Mouse (Mus musculus) splenic B cell, adult 2 months (primary cell): Measurements from ENCODE around the gene Odam.

Experiments used
- DNase-seq: peaks from one replicate; pipeline ENCODE4 v3.0.0-alpha.2; 2011; ENCODE audit warnings: low read depth, low spot score
- H3K27me3 ChIP-seq: 2 replicates; pipeline ENCODE4 v1.6.1; 2012; ENCODE audit warnings: mild to moderate bottlenecking, low read length, moderate library complexity, mixed read lengths; ENCODE audit not compliant: control insufficient read depth, poor library complexity, insufficient read depth, severe bottlenecking
- H3K36me3 ChIP-seq: 2 replicates; pipeline ENCODE4 v1.6.1; 2012; ENCODE audit warnings: mild to moderate bottlenecking, low read length, moderate library complexity, mixed read lengths; ENCODE audit not compliant: control insufficient read depth, poor library complexity, insufficient read depth, severe bottlenecking

Gene Odam

GRCm38 (mm10) chr5:87884729-87885128 lies at the start of gene Odam:
Odam (plus strand) TSS chr5:87885029.
- Histone ChIP-seq H3K27me3 (no peaks in the 10 kb centered on the region), H3K36me3 (no peaks in the 10 kb centered on the region)
- DNase-seq, result no peak

- DNase-seq, result no peak
- Histone ChIP-seq H3K27me3 (no peaks in the 10 kb centered on the region), H3K36me3 (no peaks in the 10 kb centered on the region)
These were observed 29.6 kb upstream of the Odam start for GRCm38 (mm10) chr5:87855136-87855716.

GRCm38 (mm10) chr5:87870084-87870483 lies 14.7 kb upstream of the Odam start:
- no peak for DNase-seq
- no peaks in the 10 kb centered on the region for H3K27me3 ChIP-seq

GRCm38 (mm10) chr5:87871423-87871822 lies 13.4 kb upstream of the Odam start:
- H3K27me3 ChIP-seq, result no peaks in the 10 kb centered on the region
- DNase-seq, result no peak
- H3K36me3 ChIP-seq, result no peaks in the 10 kb centered on the region

More at GRCm38 (mm10) chr5:87870084-87870483, 14.7 kb upstream of the Odam start:
- no peaks in the 10 kb centered on the region for H3K36me3 ChIP-seq

GRCm38 (mm10) chr5:87925372-87925771 lies 40.5 kb downstream of the Odam start, which contains the start of gene Csn3:
Csn3 (plus strand) TSS chr5:87925579.
- no peaks in the 10 kb centered on the region for H3K27me3 ChIP-seq
- DNase-seq, result no peak
- H3K36me3 ChIP-seq, result no peaks in the 10 kb centered on the region

- no peaks in the 10 kb centered on the region for H3K36me3 ChIP-seq
- no peak for DNase-seq
- H3K27me3 ChIP-seq, result no peaks in the 10 kb centered on the region
These were observed 46.8 kb downstream of the Odam start for GRCm38 (mm10) chr5:87931603-87932002.

GRCm38 (mm10) chr5:87940752-87941151 lies 55.9 kb downstream of the Odam start:
- no peak for DNase-seq
- Histone ChIP-seq H3K27me3 (no peaks in the 10 kb centered on the region), H3K36me3 (no peaks in the 10 kb centered on the region)

- no peak for DNase-seq
- Histone ChIP-seq H3K36me3 (no peaks in the 10 kb centered on the region), H3K27me3 (no peaks in the 10 kb centered on the region)
These were observed 57.7 kb downstream of the Odam start for GRCm38 (mm10) chr5:87942515-87942914.
